ENCODE assay signal across 8 mouse cellular contexts in genomic region chr11:29692683-29693272, GRCm38 (mm10). TPM values are rescaled to one million over a fixed set of nuclear protein-coding genes. Genes with fewer than 3 reads are reported as not detected.
DNase-seq lines count a peak whose midpoint lies in the region; ATAC-seq and TF ChIP-seq lines count a peak whose summit lies in the region.

Gene Rtn4 (plus strand): TSS chr11:29692947.

- peak; percentile 96 for ATAC-seq in embryonic facial prominence, embryonic 13.5 days (ENCODE audit: insufficient number of reproducible peaks, insufficient read depth, low FRiP score, low TSS enrichment, low read depth)
- ATAC-seq in limb, embryonic 12.5 days (ENCODE audit: insufficient number of reproducible peaks, insufficient read depth, low FRiP score, low TSS enrichment, low read depth): peak; percentile 97
- peak; percentile 99 for ATAC-seq in midbrain, embryonic 15.5 days (replicated peaks)

- peak within 1 kb of the TSS; percentile 93 for H3K4me3 ChIP-seq in embryonic facial prominence, embryonic 13.5 days
- H3K4me3 ChIP-seq in kidney, adult 2 months (ENCODE audit: insufficient read depth, low read depth, low read length): peak within 1 kb of the TSS; percentile 79
- peak within 1 kb of the TSS; percentile 96 for H3K4me3 ChIP-seq in limb, embryonic 12.5 days (replicated peaks)
- H3K4me3 ChIP-seq in midbrain, embryonic 15.5 days: peak within 1 kb of the TSS; percentile 94
- H3K4me3 ChIP-seq in spleen, adult 2 months (ENCODE audit: extremely low read depth, insufficient read depth, insufficient read length): peak within 1 kb of the TSS; percentile 80

- H3K4me1 ChIP-seq in embryonic facial prominence, embryonic 13.5 days: peaks cover 18% of the 10 kb centered on the region
- H3K4me1 ChIP-seq in kidney, adult 2 months (ENCODE audit: control insufficient read depth, insufficient read depth, low read length): no peaks in the 10 kb centered on the region
- H3K4me1 ChIP-seq in limb, embryonic 12.5 days (replicated peaks): peaks cover 2% of the 10 kb centered on the region; the same call in 1 of the 2 replicates
- H3K4me1 ChIP-seq in midbrain, embryonic 15.5 days: peaks cover 22% of the 10 kb centered on the region
- H3K4me1 ChIP-seq in spleen, adult 2 months (ENCODE audit: control insufficient read depth, insufficient read depth, insufficient read length): no peaks in the 10 kb centered on the region; the same call in 1 of the 2 replicates

- peak within 1 kb of the TSS; percentile 66 for H3K4me2 ChIP-seq in embryonic facial prominence, embryonic 13.5 days
- peak within 1 kb of the TSS; percentile 58 for H3K4me2 ChIP-seq in limb, embryonic 12.5 days
- peak within 1 kb of the TSS; percentile 68 for H3K4me2 ChIP-seq in midbrain, embryonic 15.5 days

- TF ChIP-seq POLR2A in kidney, adult 2 months (IDR thresholded peaks at IDR 0.05; ENCODE audit: low read depth, low read length): peak; percentile 68
- peak; percentile 90 for TF ChIP-seq POLR2A in spleen, adult 2 months (IDR thresholded peaks at IDR 0.05; ENCODE audit: low read depth, low read length)

- under 1% methylated on average over 43 of the region's 43 CpGs for WGBS in embryonic facial prominence, embryonic 13.5 days
- whole genome bisulfite sequencing in kidney, adult 2 months: under 1% methylated on average over 43 of the region's 43 CpGs
- WGBS in limb, embryonic 12.5 days: under 1% methylated on average over 43 of the region's 43 CpGs
- under 1% methylated on average over 43 of the region's 43 CpGs for WGBS in midbrain, embryonic 15.5 days
- WGBS in spleen, adult 2 months: 1% methylated on average over 43 of the region's 43 CpGs

- no peaks in the 10 kb centered on the region for H3K9me3 ChIP-seq in embryonic facial prominence, embryonic 13.5 days
- no peaks in the 10 kb centered on the region for H3K9me3 ChIP-seq in limb, embryonic 12.5 days
- H3K9me3 ChIP-seq in midbrain, embryonic 15.5 days: no peaks in the 10 kb centered on the region

- DNase-seq in 3134 (ENCODE audit: extremely low read depth, insufficient read length, low spot score): peak; percentile 97
- peak; percentile 98 to 99 for DNase-seq in adrenal gland, postnatal 36 days
- DNase-seq in heart, adult 18-20 months: peak; percentile 98 to 99
- DNase-seq in kidney, adult 2 months: peak; percentile 99
- peak; percentile 95 to 96 for DNase-seq in spleen, adult 2 months (ENCODE audit: low read depth in 1 of 2, low spot score in 2 of 2)

- H3K27ac ChIP-seq in embryonic facial prominence, embryonic 13.5 days: peak within 1 kb of the TSS; percentile 99
- H3K27ac ChIP-seq in kidney, adult 2 months (ENCODE audit: insufficient read depth, low read depth, low read length): peak within 1 kb of the TSS; percentile 39
- H3K27ac ChIP-seq in limb, embryonic 12.5 days: peak within 1 kb of the TSS; percentile 99
- peak within 1 kb of the TSS; percentile 99 for H3K27ac ChIP-seq in midbrain, embryonic 15.5 days
- peak within 1 kb of the TSS; percentile 80 for H3K27ac ChIP-seq in spleen, adult 2 months (ENCODE audit: insufficient read depth, low read length)

- peaks cover 13% of the 10 kb centered on the region; the same call in 1 of the 2 replicates for H3K36me3 ChIP-seq in embryonic facial prominence, embryonic 13.5 days
- H3K36me3 ChIP-seq in kidney, adult 2 months (ENCODE audit: control insufficient read depth, insufficient read depth, low read length): no peaks in the 10 kb centered on the region
- H3K36me3 ChIP-seq in limb, embryonic 12.5 days: peaks cover 3% of the 10 kb centered on the region; the same call in 1 of the 2 replicates
- no peaks in the 10 kb centered on the region for H3K36me3 ChIP-seq in midbrain, embryonic 15.5 days (replicated peaks)
- H3K36me3 ChIP-seq in spleen, adult 2 months (ENCODE audit: control insufficient read depth, insufficient read depth, low read length): no peaks in the 10 kb centered on the region

- no peaks in the 10 kb centered on the region for H3K27me3 ChIP-seq in embryonic facial prominence, embryonic 13.5 days
- H3K27me3 ChIP-seq in kidney, adult 2 months (replicated peaks; ENCODE audit: control insufficient read depth, insufficient read depth, low read length): no peaks in the 10 kb centered on the region
- no peaks in the 10 kb centered on the region for H3K27me3 ChIP-seq in limb, embryonic 12.5 days
- no peaks in the 10 kb centered on the region for H3K27me3 ChIP-seq in midbrain, embryonic 15.5 days (replicated peaks)
- H3K27me3 ChIP-seq in spleen, adult 2 months (ENCODE audit: control insufficient read depth, insufficient read depth, low read length): no peaks in the 10 kb centered on the region

- no peak for TF ChIP-seq CTCF in kidney, adult 2 months (conservative IDR thresholded peaks at IDR 0.05; ENCODE audit: insufficient read depth, insufficient read length, low read depth, low read length)
- TF ChIP-seq CTCF in spleen, adult 2 months (IDR thresholded peaks at IDR 0.05; ENCODE audit: extremely low read depth, insufficient read depth, insufficient read length, insufficient replicate concordance): no peak; the same call in 1 of the 2 replicates

- peak within 1 kb of the TSS; percentile 97 for H3K9ac ChIP-seq in embryonic facial prominence, embryonic 13.5 days
- H3K9ac ChIP-seq in limb, embryonic 12.5 days (replicated peaks): peak within 1 kb of the TSS; percentile 97
- H3K9ac ChIP-seq in midbrain, embryonic 15.5 days: peak within 1 kb of the TSS; percentile 98

RNA-seq across cellular contexts. Expression of gene Rtn4, which starts in this region (rescaled TPM):
- 100 to 1,000 TPM; 312 to 517 TPM for total RNA-seq in adrenal gland, postnatal 36 days (2021)
- 65.8 and 68.3 TPM in 2 replicates for polyA plus RNA-seq in embryonic facial prominence, embryonic 13.5 days (2015; fragmentation: Nextera tagmentation; extraction: Ambion mirVana)
- total RNA-seq in heart, adult 18-20 months (2021): 100 to 1,000 TPM in 1 of 2 experiments, 10 to 100 TPM in 1; 93.0 to 102 TPM
- 56.1 and 72.2 TPM in 2 replicates for polyA plus RNA-seq in kidney, adult 2 months (2012; rRNA removed)
- 65.6 and 79.6 TPM in 2 replicates for polyA plus RNA-seq in limb, embryonic 12.5 days (2016; fragmentation: Nextera tagmentation; extraction: Ambion mirVana)
- 128 and 134 TPM in 2 replicates for polyA plus RNA-seq in midbrain, embryonic 15.5 days (2015; fragmentation: Nextera tagmentation; extraction: Ambion mirVana)
- 41.9 and 50.5 TPM in 2 replicates for polyA plus RNA-seq in spleen, adult 2 months (2012; rRNA removed)

Comparison
In these comparisons a context has a peak if more than half of its experiments do, and no peak if none do; other contexts are left out.
1. Peak in every context shown above with its lines: DNase-seq, ATAC-seq, H3K4me3 ChIP-seq and H3K27ac ChIP-seq.
2. H3K27ac ChIP-seq: peak in every context shown above with its lines; median percentile 99 in embryonic facial prominence, embryonic 13.5 days; 99 in limb, embryonic 12.5 days; 99 in midbrain, embryonic 15.5 days; 80 in spleen, adult 2 months; 39 in kidney, adult 2 months.